ENCODE assay signal across 10 mouse cellular contexts in the genomic region with DNA sequence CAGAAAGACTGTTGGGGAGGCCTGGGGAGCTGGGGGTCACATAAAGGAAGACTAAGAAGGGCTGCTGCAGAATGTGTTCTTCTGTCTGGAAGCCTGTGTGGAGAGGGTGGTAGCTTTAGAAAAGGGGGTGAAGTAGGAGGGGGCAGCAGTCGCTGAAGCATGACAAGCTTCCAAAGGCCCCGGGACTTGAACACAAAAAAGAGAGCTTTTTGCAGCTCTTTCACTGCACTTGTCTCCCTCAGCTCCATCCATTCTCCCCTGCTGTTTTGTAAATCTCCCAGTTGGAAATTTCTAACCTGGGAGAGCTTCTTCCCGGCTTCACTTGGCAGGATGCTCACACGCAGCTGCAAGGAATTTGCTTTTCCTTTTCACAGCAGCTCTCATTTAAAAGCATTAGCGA. TPM values are rescaled to one million over a fixed set of nuclear protein-coding genes. Genes with fewer than 3 reads are reported as not detected.
A peak's percentile ranks its signal among the peaks of the same experiment; 100 is the strongest.
DNase-seq lines count a peak whose midpoint lies in the region; ATAC-seq lines count a peak whose summit lies in the region.
"Had no signal": no experiment of that assay in that cellular context is flagged by ENCODE, and none has a peak within 500 bp of the region (broad histone marks: within the 10 kb centered on the region; RNA-seq: fewer than 3 reads in every experiment).

No protein-coding gene starts in this region.

- DNase-seq in heart, adult 11 months: peak; percentile 81
- DNase-seq in heart, adult 8-10 months (ENCODE audit: low spot score): no peak
- DNase-seq in ES-CJ7 (ENCODE audit: low read depth, low spot score): peak; percentile 76
- DNase-seq in forebrain, embryonic 11.5 days (ENCODE audit: low spot score): peak; percentile 53
- no peak for DNase-seq in cerebellum, adult 11 months
- no peak for DNase-seq in adrenal gland, adult 8-10 months
- no peak for DNase-seq in lung, postnatal 25 days (ENCODE audit: low spot score)

- no peak overlapping the region for H3K4me3 ChIP-seq in forebrain, embryonic 11.5 days (ENCODE audit: low read depth, low read length)
- H3K4me3 ChIP-seq in limb, embryonic 13.5 days: no peak overlapping the region
- H3K4me3 ChIP-seq: heart, embryonic 15.5 days; lung, embryonic 15.5 days had no signal

- H3K4me1 ChIP-seq in forebrain, embryonic 11.5 days (replicated peaks; ENCODE audit: control insufficient read depth, insufficient read depth, low read length): peaks cover 8% of the 10 kb centered on the region
- H3K4me1 ChIP-seq in limb, embryonic 13.5 days: peaks cover 56% of the 10 kb centered on the region

- peak; percentile 49; the same call in 1 of the 2 replicates for ATAC-seq in forebrain, embryonic 11.5 days (replicated peaks; ENCODE audit: low FRiP score)
- no peak for ATAC-seq in limb, embryonic 13.5 days (ENCODE audit: low FRiP score, low read depth)

- no peak overlapping the region for H3K9ac ChIP-seq in forebrain, embryonic 11.5 days (ENCODE audit: low read length)
- H3K9ac ChIP-seq in limb, embryonic 13.5 days: peak overlapping the region; percentile 9; the same call in 1 of the 2 replicates
- H3K9ac ChIP-seq: heart, embryonic 15.5 days; lung, embryonic 15.5 days had no signal

- WGBS in forebrain, embryonic 11.5 days: 2% methylated on average over 5 of the region's 5 CpGs
- 8% methylated on average over 5 of the region's 5 CpGs for WGBS in limb, embryonic 13.5 days

- no peaks in the 10 kb centered on the region for H3K36me3 ChIP-seq in forebrain, embryonic 11.5 days (ENCODE audit: control insufficient read depth, insufficient read depth, low read length)
- no peaks in the 10 kb centered on the region; the same call in 1 of the 2 replicates for H3K36me3 ChIP-seq in limb, embryonic 13.5 days
- H3K36me3 ChIP-seq: heart, embryonic 15.5 days; lung, embryonic 15.5 days had no signal

- no peaks in the 10 kb centered on the region for H3K27me3 ChIP-seq in forebrain, embryonic 11.5 days (ENCODE audit: control insufficient read depth, insufficient read depth, low read length)
- no peaks in the 10 kb centered on the region for H3K27me3 ChIP-seq in limb, embryonic 13.5 days
- H3K27me3 ChIP-seq: heart, embryonic 15.5 days; lung, embryonic 15.5 days had no signal

- no peaks in the 10 kb centered on the region for H3K9me3 ChIP-seq in forebrain, embryonic 11.5 days (ENCODE audit: control insufficient read depth, low read length)
- H3K9me3 ChIP-seq in limb, embryonic 13.5 days: no peaks in the 10 kb centered on the region
- H3K9me3 ChIP-seq: heart, embryonic 15.5 days; lung, embryonic 15.5 days had no signal

- H3K27ac ChIP-seq in forebrain, embryonic 11.5 days (ENCODE audit: low read depth, low read length): peak overlapping the region; percentile 20
- H3K27ac ChIP-seq in limb, embryonic 13.5 days: peak overlapping the region; percentile 56; the same call in 1 of the 2 replicates
- H3K27ac ChIP-seq: heart, embryonic 15.5 days; lung, embryonic 15.5 days had no signal

- H3K4me2 ChIP-seq in forebrain, embryonic 11.5 days (ENCODE audit: low read depth, low read length, severe bottlenecking): no peak overlapping the region
- no peak overlapping the region; the same call in 1 of the 2 replicates for H3K4me2 ChIP-seq in limb, embryonic 13.5 days (replicated peaks)
- H3K4me2 ChIP-seq: heart, embryonic 15.5 days; lung, embryonic 15.5 days had no signal

RNA-seq across cellular contexts. Expression of a gene that starts 26.2 kb away (rescaled TPM):
- total RNA-seq in heart, adult 8-10 months (2022): 10 to 100 TPM; 13.9 to 25.9 (median 19.4) TPM
- 40.8 and 43.6 TPM in 2 replicates for polyA plus RNA-seq in forebrain, embryonic 11.5 days (2014; fragmentation: Nextera tagmentation; extraction: Ambion mirVana)
- 48.3 and 53.8 TPM in 2 replicates for polyA plus RNA-seq in limb, embryonic 13.5 days (2015; fragmentation: Nextera tagmentation; extraction: Ambion mirVana)
- total RNA-seq in adrenal gland, adult 8-10 months (2022): 10 to 100 TPM; 32.9 to 48.1 (median 37.8) TPM

Comparison
In these comparisons a context has a peak if more than half of its experiments do, and no peak if none do; other contexts are left out.
1. DNase-seq: peak in heart, adult 11 months (single experiment), ES-CJ7 (single experiment) and forebrain, embryonic 11.5 days (single experiment); none in heart, adult 8-10 months (single experiment), cerebellum, adult 11 months (single experiment), adrenal gland, adult 8-10 months (single experiment) and lung, postnatal 25 days (single experiment).